Mouse (Mus musculus): ENCODE measurements around the gene Map2k2.

DNA sequence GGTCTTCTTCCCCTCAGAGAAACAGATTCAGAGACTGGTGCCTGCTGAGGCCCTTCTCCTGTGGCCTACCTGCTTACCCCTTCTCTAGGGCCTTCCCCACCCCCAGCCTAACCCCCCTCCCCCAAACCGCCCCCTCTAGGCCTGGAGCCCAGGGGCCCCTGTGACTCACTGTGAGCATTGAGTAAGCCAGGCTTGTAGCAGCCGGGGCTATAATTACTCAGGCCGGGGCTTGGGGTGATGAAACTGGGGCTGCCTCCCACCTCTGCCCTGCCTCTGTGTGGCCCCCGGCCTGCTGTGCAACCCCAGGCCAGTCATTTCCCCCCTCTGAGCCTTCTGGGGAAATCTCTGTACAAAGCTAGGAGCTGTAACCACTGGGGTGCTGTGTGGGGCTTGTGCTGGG, 40.6 kb downstream of the Map2k2 start:
- no peak for TF ChIP-seq GATA1 (IDR thresholded peaks at IDR 0.05; ENCODE audit: borderline replicate concordance, low read length)
- no peak for TF ChIP-seq FLI1 (IDR thresholded peaks at IDR 0.05; ENCODE audit: low read length)
